Mouse (Mus musculus) hindbrain, embryonic 13.5 days (tissue): ENCODE measurements around the gene Pcdh19. TPM values are rescaled to one million over a fixed set of nuclear protein-coding genes. Genes with fewer than 3 reads are reported as not detected.
A peak's percentile ranks its signal among the peaks of the same experiment; 100 is the strongest.
"Not testable (repeated sequence)": the region's sequence is repeated elsewhere in the genome, so short reads cannot be mapped to it uniquely, and the experiment has no call there.

Experiments used
- ATAC-seq: fragments of 200-750 bp; cut with Nextera tagmentation; 2 replicates; pipeline ENCODE4 v1.8.0; 2017; ENCODE audit warnings: moderate TSS enrichment; ENCODE audit not compliant: low FRiP score
- H3K27ac ChIP-seq: fragments of 300-500 bp; sonication (generic); 2 replicates; pipeline ENCODE4 v1.5.1; 2015; ENCODE audit warnings: inconsistent platforms, mild to moderate bottlenecking, moderate library complexity
- H3K27me3 ChIP-seq: fragments of 300-500 bp; sonication (generic); 2 replicates; pipeline ENCODE4 v1.6.1; 2015; ENCODE audit warnings: mild to moderate bottlenecking, inconsistent platforms
- H3K36me3 ChIP-seq: fragments of 300-500 bp; sonication (generic); 2 replicates; pipeline ENCODE4 v1.6.1; 2015; ENCODE audit warnings: mild to moderate bottlenecking, inconsistent platforms
- H3K4me1 ChIP-seq: fragments of 300-500 bp; sonication (generic); replicated peaks from 2 replicates; pipeline ENCODE4 v1.6.1; 2015; ENCODE audit warnings: inconsistent platforms
- H3K4me2 ChIP-seq: fragments of 300-500 bp; sonication (generic); 2 replicates; pipeline ENCODE4 v1.6.1; 2015; ENCODE audit warnings: inconsistent platforms, mild to moderate bottlenecking, moderate library complexity
- H3K4me3 ChIP-seq: fragments of 300-500 bp; sonication (generic); 2 replicates; pipeline ENCODE4 v1.5.1; 2015; ENCODE audit warnings: mild to moderate bottlenecking, inconsistent platforms
- H3K9ac ChIP-seq: fragments of 300-500 bp; sonication (generic); 2 replicates; pipeline ENCODE4 v1.6.1; 2015; ENCODE audit warnings: mild to moderate bottlenecking, inconsistent platforms
- H3K9me3 ChIP-seq: fragments of 300-500 bp; sonication (generic); 2 replicates; pipeline ENCODE4 v1.6.1; 2016; ENCODE audit warnings: inconsistent platforms
- WGBS: fragments of 180-500 bp; shearing (Covaris S2); methylation state at CpG from one replicate; pipeline ENCODE4 v1.1.7; 2015; 5-methylcytosine and 5-hydroxymethylcytosine counted together
- polyA plus RNA-seq: library from polyadenylated mRNA; unstranded; fragments of >200 nt; fragmentation: Nextera tagmentation; extraction: Ambion mirVana; gene quantifications from 2 replicates; pipeline ENCODE4 v1.2.1, GENCODE M21; 2015

Gene Pcdh19
- polyA plus RNA-seq: 11.0 and 12.2 TPM in 2 replicates

GRCm38 (mm10) chrX:133688840-133689239 lies at the start of gene Pcdh19:
Pcdh19 (minus strand) TSS chrX:133688987.
- WGBS: 33% methylated on average over 17 of the region's 26 CpGs
- H3K4me2 ChIP-seq: peak within 1 kb of the TSS; percentile 73

GRCm38 (mm10) chrX:133735871-133736270 lies 47.1 kb upstream of the Pcdh19 start:
- Histone ChIP-seq H3K4me3 (no peak overlapping the region), H3K27me3 (no peaks in the 10 kb centered on the region), H3K9ac (no peak overlapping the region), H3K9me3 (no peaks in the 10 kb centered on the region), H3K36me3 (no peaks in the 10 kb centered on the region), H3K4me2 (no peak overlapping the region), H3K4me1 (no peaks in the 10 kb centered on the region), H3K27ac (no peak overlapping the region)
- 92% methylated on average over 2 of the region's 2 CpGs for WGBS
- ATAC-seq: no peak

More at GRCm38 (mm10) chrX:133688840-133689239, at the start of gene Pcdh19:
- no peaks in the 10 kb centered on the region for H3K9me3 ChIP-seq
- peak within 1 kb of the TSS; percentile 85 for H3K27ac ChIP-seq
- H3K27me3 ChIP-seq: peaks cover 11% of the 10 kb centered on the region; the same call in 1 of the 2 replicates
- H3K9ac ChIP-seq: peak within 1 kb of the TSS; percentile 72
- peak; percentile 91 for ATAC-seq
- peak within 1 kb of the TSS; percentile 59 for H3K4me3 ChIP-seq
- no peaks in the 10 kb centered on the region for H3K36me3 ChIP-seq
- H3K4me1 ChIP-seq: no peaks in the 10 kb centered on the region

- Histone ChIP-seq H3K36me3 (no peaks in the 10 kb centered on the region), H3K9ac (no peak overlapping the region), H3K4me2 (no peak overlapping the region), H3K4me3 (no peak overlapping the region), H3K27me3 (no peaks in the 10 kb centered on the region), H3K9me3 (no peaks in the 10 kb centered on the region), H3K27ac (no peak overlapping the region), H3K4me1 (no peaks in the 10 kb centered on the region)
- no peak for ATAC-seq
- 46% methylated on average over 6 of the region's 6 CpGs for WGBS
Observed at GRCm38 (mm10) chrX:133734984-133735383, 46.2 kb upstream of the Pcdh19 start.

- ATAC-seq: no peak
- WGBS: 92% methylated on average over 3 of the region's 3 CpGs
- H3K9me3 ChIP-seq: no peaks in the 10 kb centered on the region
Observed at GRCm38 (mm10) chrX:133721517-133721916, 32.7 kb upstream of the Pcdh19 start.

GRCm38 (mm10) chrX:133710621-133711020 lies 21.8 kb upstream of the Pcdh19 start:
- 69% methylated on average over 2 of the region's 2 CpGs for WGBS
- Histone ChIP-seq H3K9me3 (no peaks in the 10 kb centered on the region), H3K36me3 (no peaks in the 10 kb centered on the region), H3K4me2 (no peak overlapping the region), H3K4me3 (no peak overlapping the region), H3K27ac (no peak overlapping the region), H3K27me3 (no peaks in the 10 kb centered on the region), H3K9ac (no peak overlapping the region), H3K4me1 (no peaks in the 10 kb centered on the region)
- ATAC-seq: no peak

More at GRCm38 (mm10) chrX:133721517-133721916, 32.7 kb upstream of the Pcdh19 start:
- Histone ChIP-seq H3K4me1 (no peaks in the 10 kb centered on the region), H3K27ac (no peak overlapping the region), H3K4me3 (no peak overlapping the region), H3K36me3 (no peaks in the 10 kb centered on the region), H3K27me3 (no peaks in the 10 kb centered on the region), H3K9ac (no peak overlapping the region), H3K4me2 (no peak overlapping the region)

GRCm38 (mm10) chrX:133702902-133703301 lies 14.1 kb upstream of the Pcdh19 start:
- Histone ChIP-seq H3K4me1 (no peaks in the 10 kb centered on the region), H3K4me2 (no peak overlapping the region), H3K27me3 (no peaks in the 10 kb centered on the region), H3K4me3 (no peak overlapping the region), H3K9ac (no peak overlapping the region), H3K27ac (no peak overlapping the region), H3K9me3 (no peaks in the 10 kb centered on the region), H3K36me3 (no peaks in the 10 kb centered on the region)
- ATAC-seq: no peak
- 97% methylated on average over 1 of the region's 1 CpGs for WGBS

- H3K27ac ChIP-seq, H3K36me3 ChIP-seq, H3K4me1 ChIP-seq, H3K9me3 ChIP-seq, H3K4me2 ChIP-seq, H3K4me3 ChIP-seq, ATAC-seq, H3K9ac ChIP-seq, H3K27me3 ChIP-seq: not testable (repeated sequence)
- WGBS: 81% methylated on average over 2 of the region's 4 CpGs
Observed at GRCm38 (mm10) chrX:133697871-133698270, 9.1 kb upstream of the Pcdh19 start.

GRCm38 (mm10) chrX:133696461-133696860 lies 7.7 kb upstream of the Pcdh19 start:
- H3K9me3 ChIP-seq: no peaks in the 10 kb centered on the region
- H3K36me3 ChIP-seq: no peaks in the 10 kb centered on the region
- no peak overlapping the region for H3K4me2 ChIP-seq
- H3K4me1 ChIP-seq: no peaks in the 10 kb centered on the region
- no peak overlapping the region for H3K27ac ChIP-seq
- ATAC-seq: no peak
- no peaks in the 10 kb centered on the region for H3K27me3 ChIP-seq
- H3K9ac ChIP-seq: no peak overlapping the region
- no peak overlapping the region for H3K4me3 ChIP-seq
- WGBS: 40% methylated on average over 4 of the region's 4 CpGs

GRCm38 (mm10) chrX:133693037-133693760 lies 4.4 kb upstream of the Pcdh19 start:
- no peak for ATAC-seq
- no peak overlapping the region for H3K4me3 ChIP-seq
- no peaks in the 10 kb centered on the region for H3K4me1 ChIP-seq
- no peaks in the 10 kb centered on the region for H3K9me3 ChIP-seq
- no peak overlapping the region for H3K27ac ChIP-seq
- H3K36me3 ChIP-seq: no peaks in the 10 kb centered on the region
- 78% methylated on average over 5 of the region's 5 CpGs for WGBS
- H3K4me2 ChIP-seq: no peak overlapping the region
- H3K27me3 ChIP-seq: no peaks in the 10 kb centered on the region
- H3K9ac ChIP-seq: no peak overlapping the region

GRCm38 (mm10) chrX:133692392-133692790 lies 3.6 kb upstream of the Pcdh19 start:
- no peak for ATAC-seq
- 36% methylated on average over 2 of the region's 2 CpGs for WGBS
- H3K27me3 ChIP-seq: no peaks in the 10 kb centered on the region
- H3K36me3 ChIP-seq: no peaks in the 10 kb centered on the region
- no peak overlapping the region for H3K27ac ChIP-seq
- no peaks in the 10 kb centered on the region for H3K4me1 ChIP-seq
- H3K9ac ChIP-seq: no peak overlapping the region
- no peaks in the 10 kb centered on the region for H3K9me3 ChIP-seq
- no peak overlapping the region for H3K4me2 ChIP-seq
- no peak overlapping the region for H3K4me3 ChIP-seq

GRCm38 (mm10) chrX:133691581-133692391 lies 3.0 kb upstream of the Pcdh19 start:
- H3K4me1 ChIP-seq: no peaks in the 10 kb centered on the region
- WGBS: 16% methylated on average over 12 of the region's 12 CpGs
- peak overlapping the region; percentile 73 for H3K4me2 ChIP-seq
- H3K9ac ChIP-seq: peak overlapping the region; percentile 59; the same call in 1 of the 2 replicates
- peak overlapping the region; percentile 59 for H3K4me3 ChIP-seq
- H3K27ac ChIP-seq: peak overlapping the region; percentile 74
- H3K27me3 ChIP-seq: no peaks in the 10 kb centered on the region
- H3K36me3 ChIP-seq: no peaks in the 10 kb centered on the region
- ATAC-seq: no peak
- H3K9me3 ChIP-seq: no peaks in the 10 kb centered on the region

GRCm38 (mm10) chrX:133690822-133691221 lies 2.0 kb upstream of the Pcdh19 start:
- peak overlapping the region; percentile 59 for H3K4me3 ChIP-seq
- WGBS: 15% methylated on average over 11 of the region's 11 CpGs
- H3K4me1 ChIP-seq: no peaks in the 10 kb centered on the region
- peak overlapping the region; percentile 74; the same call in 1 of the 2 replicates for H3K27ac ChIP-seq
- peak overlapping the region; percentile 59 for H3K9ac ChIP-seq
- H3K27me3 ChIP-seq: peaks cover 3% of the 10 kb centered on the region; the same call in 1 of the 2 replicates
- peak overlapping the region; percentile 73 for H3K4me2 ChIP-seq
- ATAC-seq: no peak
- H3K9me3 ChIP-seq: no peaks in the 10 kb centered on the region
- no peaks in the 10 kb centered on the region for H3K36me3 ChIP-seq
